Mouse (Mus musculus): Measurements from ENCODE around the gene Anxa6.

GRCm38 (mm10) chr11:55017201-55017600 lies 16.0 kb downstream of the Anxa6 start:
- no peak for TF ChIP-seq GATA1 (IDR thresholded peaks at IDR 0.05; ENCODE audit: borderline replicate concordance, low read length)
- no peak for TF ChIP-seq FLI1 (IDR thresholded peaks at IDR 0.05; ENCODE audit: low read length)

Measured in megakaryocyte, embryonic 14.5 days (primary cell).